1 mouse cellular context compared by ENCODE assay signal in the genomic region with DNA sequence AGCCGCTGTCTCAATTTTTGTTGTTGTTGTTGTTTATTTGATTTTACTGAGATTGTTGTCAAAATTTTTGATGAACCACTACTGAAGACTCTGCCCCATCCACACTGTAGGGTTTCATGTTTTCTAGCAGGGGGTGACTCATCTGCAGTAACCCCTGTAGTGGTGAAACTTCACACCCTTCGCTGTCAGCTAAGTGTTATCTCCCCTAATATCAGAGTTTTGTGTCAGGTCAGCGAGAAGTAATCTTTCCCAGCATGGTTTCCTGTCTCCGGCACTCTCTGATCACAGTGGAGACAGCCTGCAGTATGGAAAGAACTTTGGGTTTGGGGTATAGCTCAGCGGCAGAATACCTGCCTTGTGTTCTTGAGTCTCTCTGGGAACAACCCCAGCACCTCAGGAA.
A peak's percentile ranks its signal among the peaks of the same experiment; 100 is the strongest.
TF ChIP-seq lines count a peak whose summit lies in the region.

No protein-coding gene starts in this region.

TF ChIP-seq in MEL, 35 proteins besides CTCF, POLR2A, EP300 and RAD21 (continued from another document):
- TF ChIP-seq MEF2A (IDR thresholded peaks at IDR 0.05; ENCODE audit: extremely low read depth, insufficient replicate concordance, low read depth, low read length, poor library complexity, severe bottlenecking): no peak
- TF ChIP-seq USF2 (IDR thresholded peaks at IDR 0.05; ENCODE audit: borderline replicate concordance in 1 of 2, insufficient read depth in 1 of 2, low read depth in 1 of 2, low read length in 2 of 2): no peak
- 0 out of 2 replicates have a peak, but pooled peaks have one; percentile 13 for TF ChIP-seq RCOR1 (IDR thresholded peaks at IDR 0.05; ENCODE audit: low read depth, low read length)
- TF ChIP-seq UBTF (IDR thresholded peaks at IDR 0.05; ENCODE audit: borderline replicate concordance, insufficient read depth, low read depth, low read length): no peak
- no peak for TF ChIP-seq CHD2 (IDR thresholded peaks at IDR 0.05; ENCODE audit: low read length)
- no peak for TF ChIP-seq NELFE (IDR thresholded peaks at IDR 0.05; ENCODE audit: low read depth, low read length)
- TF ChIP-seq MYC (IDR thresholded peaks at IDR 0.05; ENCODE audit: low read depth, low read length): no peak
- TF ChIP-seq SIN3A (IDR thresholded peaks at IDR 0.05; ENCODE audit: low read length): 0 out of 2 replicates have a peak, but pooled peaks have one; percentile 28
- no peak for TF ChIP-seq ZNF384 (IDR thresholded peaks at IDR 0.05; ENCODE audit: low read depth, low read length)
- TF ChIP-seq MXI1 (IDR thresholded peaks at IDR 0.05; ENCODE audit: low read depth, low read length): peak; percentile 18; the same call in 1 of the 2 replicates
- no peak for TF ChIP-seq POLR2AphosphoS2 (IDR thresholded peaks at IDR 0.05; ENCODE audit: low read length)
- TF ChIP-seq BHLHE40 (IDR thresholded peaks at IDR 0.05; ENCODE audit: borderline replicate concordance, low read depth, low read length): no peak
- TF ChIP-seq KAT2A (conservative IDR thresholded peaks at IDR 0.05; ENCODE audit: low read depth, low read length): no peak
- no peak for TF ChIP-seq MAZ (IDR thresholded peaks at IDR 0.05; ENCODE audit: low read depth, low read length)
- TF ChIP-seq ZC3H11A (IDR thresholded peaks at IDR 0.05; ENCODE audit: low read depth, low read length): no peak
- TF ChIP-seq TAL1 (IDR thresholded peaks at IDR 0.05; ENCODE audit: low read length): peak; percentile 33
- TF ChIP-seq TBP (IDR thresholded peaks at IDR 0.05; ENCODE audit: low read depth, low read length): no peak
- peak; percentile 74 for TF ChIP-seq TCF12 (IDR thresholded peaks at IDR 0.05; ENCODE audit: low read depth, low read length)
- no peak for TF ChIP-seq USF1 (IDR thresholded peaks at IDR 0.05; ENCODE audit: low read depth, low read length)
- no peak for TF ChIP-seq CHD1 (IDR thresholded peaks at IDR 0.05; ENCODE audit: low read depth, low read length)
- TF ChIP-seq HCFC1 (IDR thresholded peaks at IDR 0.05; ENCODE audit: low read depth, low read length): no peak
- no peak for TF ChIP-seq GABPA (IDR thresholded peaks at IDR 0.05; ENCODE audit: low read depth, low read length)
